ENCODE assay signal across 8 mouse cellular contexts in the genomic region with DNA sequence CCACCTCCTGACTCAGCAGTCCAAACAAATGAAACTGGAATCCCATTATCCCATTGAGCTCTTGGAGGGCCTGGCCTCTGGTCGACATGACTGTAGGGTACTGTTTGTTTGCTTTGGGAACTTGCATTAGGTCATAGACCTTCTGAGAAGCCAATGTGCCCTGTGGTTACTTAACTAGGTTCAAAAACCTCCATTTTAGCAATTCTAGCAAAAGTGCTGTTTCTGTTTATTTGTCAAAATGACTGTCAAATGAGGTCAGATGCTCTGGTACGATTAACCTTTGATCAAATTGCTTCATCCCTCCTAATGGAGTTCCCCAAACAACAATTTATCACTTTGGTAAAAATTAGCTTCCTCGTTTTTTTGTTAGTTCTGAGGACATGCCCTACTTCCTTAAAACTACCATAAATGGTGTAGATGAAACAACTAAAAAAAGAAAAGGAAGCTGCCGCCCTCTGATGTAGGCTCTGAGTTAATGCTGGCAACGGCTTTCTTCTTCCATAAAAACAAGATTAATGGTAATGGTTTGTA. TPM values are rescaled to one million over a fixed set of nuclear protein-coding genes. Genes with fewer than 3 reads are reported as not detected.
DNase-seq lines count a peak whose midpoint lies in the region; ATAC-seq and TF ChIP-seq lines count a peak whose summit lies in the region.

No protein-coding gene starts in this region.

- H3K4me2 ChIP-seq in forebrain, embryonic 14.5 days (ENCODE audit: low read length) = no peak overlapping the region
- no peak overlapping the region for H3K4me2 ChIP-seq in forebrain, postnatal 0 days (ENCODE audit: low read depth)

- H3K4me1 ChIP-seq in ES-Bruce4 (ENCODE audit: control insufficient read depth, insufficient read depth, low read length) = peaks cover 3% of the 10 kb centered on the region
- H3K4me1 ChIP-seq in forebrain, embryonic 14.5 days (ENCODE audit: control insufficient read depth, insufficient read depth, low read length) = peaks cover 6% of the 10 kb centered on the region; the same call in 1 of the 2 replicates
- H3K4me1 ChIP-seq in forebrain, postnatal 0 days (ENCODE audit: insufficient read depth) = peaks cover 13% of the 10 kb centered on the region

- H3K4me3 ChIP-seq in ES-Bruce4 (ENCODE audit: low read depth, low read length) = no peak overlapping the region
- H3K4me3 ChIP-seq in forebrain, embryonic 14.5 days (ENCODE audit: low read depth, low read length) = no peak overlapping the region
- H3K4me3 ChIP-seq in forebrain, postnatal 0 days (ENCODE audit: low read depth, low read length) = no peak overlapping the region

- no peaks in the 10 kb centered on the region for H3K36me3 ChIP-seq in ES-Bruce4 (ENCODE audit: control insufficient read depth, insufficient read depth, low read length, poor library complexity, severe bottlenecking)
- H3K36me3 ChIP-seq in forebrain, embryonic 14.5 days (ENCODE audit: control insufficient read depth, insufficient read depth, low read length) = no peaks in the 10 kb centered on the region
- H3K36me3 ChIP-seq in forebrain, postnatal 0 days (ENCODE audit: insufficient read depth) = no peaks in the 10 kb centered on the region; the same call in 1 of the 2 replicates

- WGBS in forebrain, embryonic 14.5 days = 63% methylated on average over 5 of the region's 5 CpGs
- 48% methylated on average over 5 of the region's 5 CpGs for WGBS in forebrain, postnatal 0 days

- H3K9me3 ChIP-seq in ES-Bruce4 (replicated peaks; ENCODE audit: control insufficient read depth, insufficient read depth, low read length, poor library complexity, severe bottlenecking) = no peaks in the 10 kb centered on the region
- no peaks in the 10 kb centered on the region for H3K9me3 ChIP-seq in forebrain, embryonic 14.5 days (replicated peaks; ENCODE audit: control insufficient read depth, low read length)
- H3K9me3 ChIP-seq in forebrain, postnatal 0 days (ENCODE audit: low read length) = no peaks in the 10 kb centered on the region

- DNase-seq in embryo, embryonic 10.5 days (ENCODE audit: low spot score) = peak; percentile 10
- no peak for DNase-seq in embryo, embryonic 11 days
- peak; percentile 50 for DNase-seq in kidney, adult 18-20 months
- DNase-seq in lung, postnatal 10 days = peak; percentile 28
- DNase-seq in cerebellum, postnatal 25 days = no peak
- DNase-seq in forebrain, embryonic 14.5 days (ENCODE audit: low spot score) = no peak
- DNase-seq in forebrain, postnatal 0 days = no peak

- no peaks in the 10 kb centered on the region for H3K27me3 ChIP-seq in ES-Bruce4 (ENCODE audit: control insufficient read depth, insufficient read depth, low read length, poor library complexity, severe bottlenecking)
- no peaks in the 10 kb centered on the region for H3K27me3 ChIP-seq in forebrain, embryonic 14.5 days (replicated peaks; ENCODE audit: control insufficient read depth, insufficient read depth, low read length)
- no peaks in the 10 kb centered on the region for H3K27me3 ChIP-seq in forebrain, postnatal 0 days (ENCODE audit: insufficient read depth, low read length)

- no peak for TF ChIP-seq EP300 in ES-Bruce4 (IDR thresholded peaks at IDR 0.05; ENCODE audit: insufficient read depth, low read depth, low read length)

- no peak for TF ChIP-seq CTCF in ES-Bruce4 (IDR thresholded peaks at IDR 0.05; ENCODE audit: low read depth, low read length)
- no peak for TF ChIP-seq CTCF in forebrain, postnatal 0 days (IDR thresholded peaks at IDR 0.05; ENCODE audit: low read depth)

- TF ChIP-seq POLR2A in ES-Bruce4 (IDR thresholded peaks at IDR 0.05; ENCODE audit: insufficient read depth, low read length) = no peak

- ATAC-seq in forebrain, embryonic 14.5 days = no peak
- no peak for ATAC-seq in forebrain, postnatal 0 days

- H3K9ac ChIP-seq in ES-Bruce4 (ENCODE audit: low read depth, poor library complexity, severe bottlenecking) = peak overlapping the region; percentile 15; the same call in 1 of the 2 replicates
- H3K9ac ChIP-seq in forebrain, embryonic 14.5 days (ENCODE audit: low read length) = no peak overlapping the region
- H3K9ac ChIP-seq in forebrain, postnatal 0 days = no peak overlapping the region

- H3K27ac ChIP-seq in ES-Bruce4 (ENCODE audit: insufficient read depth, low read length) = peak overlapping the region; percentile 80
- H3K27ac ChIP-seq in forebrain, embryonic 14.5 days (ENCODE audit: low read depth, low read length) = no peak overlapping the region
- no peak overlapping the region for H3K27ac ChIP-seq in forebrain, postnatal 0 days (ENCODE audit: low read depth, low read length)

RNA-seq across cellular contexts. Expression of a gene that starts 3.7 kb away (rescaled TPM):
- 172 and 194 TPM in 2 replicates for polyA plus RNA-seq in ES-Bruce4 (2011; ENCODE audit: insufficient read depth, insufficient read length, low read depth, missing spikeins)
- polyA plus RNA-seq in forebrain, embryonic 14.5 days (2014; fragmentation: Nextera tagmentation; extraction: Ambion mirVana) = 455 and 521 TPM in 2 replicates
- 184 and 264 TPM in 2 replicates for total RNA-seq in forebrain, postnatal 0 days (2014; rRNA removed)
- polyA plus RNA-seq in forebrain, postnatal 0 days (2015; fragmentation: Nextera tagmentation; extraction: Ambion mirVana) = 446 and 498 TPM in 2 replicates

RNA-seq across cellular contexts. Expression of a gene that starts 5.3 kb away (rescaled TPM):
- polyA plus RNA-seq in ES-Bruce4 (2011; ENCODE audit: insufficient read depth, insufficient read length, low read depth, missing spikeins) = 69.5 and 69.9 TPM in 2 replicates
- 136 and 141 TPM in 2 replicates for polyA plus RNA-seq in forebrain, embryonic 14.5 days (2014; fragmentation: Nextera tagmentation; extraction: Ambion mirVana)
- total RNA-seq in forebrain, postnatal 0 days (2014; rRNA removed) = 112 and 134 TPM in 2 replicates
- 93.9 and 112 TPM in 2 replicates for polyA plus RNA-seq in forebrain, postnatal 0 days (2015; fragmentation: Nextera tagmentation; extraction: Ambion mirVana)

RNA-seq across cellular contexts. Expression of a gene that starts 36.4 kb away (rescaled TPM):
- 4.0 and 7.0 TPM in 2 replicates for polyA plus RNA-seq in ES-Bruce4 (2011; ENCODE audit: insufficient read depth, insufficient read length, low read depth, missing spikeins)
- polyA plus RNA-seq in forebrain, embryonic 14.5 days (2014; fragmentation: Nextera tagmentation; extraction: Ambion mirVana) = 38.9 and 50.8 TPM in 2 replicates
- 47.7 and 50.0 TPM in 2 replicates for total RNA-seq in forebrain, postnatal 0 days (2014; rRNA removed)
- 59.2 and 66.2 TPM in 2 replicates for polyA plus RNA-seq in forebrain, postnatal 0 days (2015; fragmentation: Nextera tagmentation; extraction: Ambion mirVana)

RNA-seq across cellular contexts. Expression of a gene that starts 36.4 kb away (rescaled TPM):
- 429 and 434 TPM in 2 replicates for polyA plus RNA-seq in ES-Bruce4 (2011; ENCODE audit: insufficient read depth, insufficient read length, low read depth, missing spikeins)
- polyA plus RNA-seq in forebrain, embryonic 14.5 days (2014; fragmentation: Nextera tagmentation; extraction: Ambion mirVana) = 276 and 307 TPM in 2 replicates
- total RNA-seq in forebrain, postnatal 0 days (2014; rRNA removed) = 119 and 126 TPM in 2 replicates
- 238 and 271 TPM in 2 replicates for polyA plus RNA-seq in forebrain, postnatal 0 days (2015; fragmentation: Nextera tagmentation; extraction: Ambion mirVana)

RNA-seq across cellular contexts. Expression of a gene that starts 45.7 kb away (rescaled TPM):
- polyA plus RNA-seq in ES-Bruce4 (2011; ENCODE audit: insufficient read depth, insufficient read length, low read depth, missing spikeins) = 69.2 and 69.3 TPM in 2 replicates
- polyA plus RNA-seq in forebrain, embryonic 14.5 days (2014; fragmentation: Nextera tagmentation; extraction: Ambion mirVana) = 13.2 and 13.4 TPM in 2 replicates
- total RNA-seq in forebrain, postnatal 0 days (2014; rRNA removed) = 25.9 and 32.6 TPM in 2 replicates
- polyA plus RNA-seq in forebrain, postnatal 0 days (2015; fragmentation: Nextera tagmentation; extraction: Ambion mirVana) = 14.6 and 20.1 TPM in 2 replicates

Comparison
In these comparisons a context has a peak if more than half of its experiments do, and no peak if none do; other contexts are left out.
1. DNase-seq: peak in embryo, embryonic 10.5 days (single experiment), kidney, adult 18-20 months (single experiment) and lung, postnatal 10 days (single experiment); none in embryo, embryonic 11 days (single experiment), cerebellum, postnatal 25 days (0 of 2), forebrain, embryonic 14.5 days (single experiment) and forebrain, postnatal 0 days (single experiment).